Mouse (Mus musculus): ENCODE measurements around the gene Gstt2. TPM values are rescaled to one million over a fixed set of nuclear protein-coding genes. Genes with fewer than 3 reads are reported as not detected.

Gene Gstt2
- polyA plus RNA-seq, 1 experiment from 2014 or later, result 77.4 TPM

- peak; percentile 70; the same call in 1 of the 2 replicates for ATAC-seq (ENCODE audit: low FRiP score, low TSS enrichment)
- H3K27ac ChIP-seq (replicated peaks), result no peak overlapping the region
- WGBS, result 16% methylated on average over 10 of the region's 10 CpGs
- H3K27me3 ChIP-seq (ENCODE audit: control insufficient read depth, insufficient read depth, low read length), result no peaks in the 10 kb centered on the region
- no peaks in the 10 kb centered on the region for H3K9me3 ChIP-seq (ENCODE audit: control insufficient read depth, low read length)
- peak; percentile 82 for TF ChIP-seq CTCF (IDR thresholded peaks at IDR 0.05; ENCODE audit: low read depth)
- no peak for TF ChIP-seq EP300 (optimal IDR thresholded peaks at IDR 0.05)
- no peak overlapping the region for H3K9ac ChIP-seq (ENCODE audit: low read length)
- no peak overlapping the region for H3K4me3 ChIP-seq (ENCODE audit: low read depth, low read length)
- no peak overlapping the region for H3K4me2 ChIP-seq (replicated peaks; ENCODE audit: low read depth)
- peak; percentile 86 for DNase-seq (ENCODE audit: low spot score)
- 0 out of 2 replicates have a peak, but pooled peaks cover 3% of the 10 kb centered on the region for H3K36me3 ChIP-seq (ENCODE audit: control insufficient read depth, insufficient read depth, low read length)
- H3K4me1 ChIP-seq (replicated peaks; ENCODE audit: control insufficient read depth, insufficient read depth), result no peaks in the 10 kb centered on the region
These were observed 16.2 kb upstream of the Gstt2 start for GRCm38 (mm10) chr10:75853452-75853851.

- Histone ChIP-seq H3K36me3 (ENCODE audit: control insufficient read depth, insufficient read depth, low read length) (no peaks in the 10 kb centered on the region), H3K9ac (ENCODE audit: low read length) (no peak overlapping the region), H3K4me3 (ENCODE audit: low read depth, low read length) (no peak overlapping the region), H3K4me1 (replicated peaks; ENCODE audit: control insufficient read depth, insufficient read depth) (no peaks in the 10 kb centered on the region), H3K4me2 (replicated peaks; ENCODE audit: low read depth) (no peak overlapping the region), H3K27ac (replicated peaks) (no peak overlapping the region), H3K9me3 (ENCODE audit: control insufficient read depth, low read length) (no peaks in the 10 kb centered on the region), H3K27me3 (ENCODE audit: control insufficient read depth, insufficient read depth, low read length) (no peaks in the 10 kb centered on the region)
- DNase-seq (ENCODE audit: low spot score) (no peak), ATAC-seq (ENCODE audit: low FRiP score, low TSS enrichment) (no peak)
- TF ChIP-seq CTCF (IDR thresholded peaks at IDR 0.05; ENCODE audit: low read depth), result no peak
- TF ChIP-seq EP300 (optimal IDR thresholded peaks at IDR 0.05), result no peak
- 68% methylated on average over 12 of the region's 12 CpGs for WGBS
These were observed 15.4 kb upstream of the Gstt2 start for GRCm38 (mm10) chr10:75852539-75853125.

- Histone ChIP-seq H3K27ac (replicated peaks) (no peak overlapping the region), H3K9ac (ENCODE audit: low read length) (no peak overlapping the region), H3K4me3 (ENCODE audit: low read depth, low read length) (no peak overlapping the region), H3K36me3 (ENCODE audit: control insufficient read depth, insufficient read depth, low read length) (no peaks in the 10 kb centered on the region), H3K27me3 (ENCODE audit: control insufficient read depth, insufficient read depth, low read length) (no peaks in the 10 kb centered on the region), H3K9me3 (ENCODE audit: control insufficient read depth, low read length) (no peaks in the 10 kb centered on the region), H3K4me2 (replicated peaks; ENCODE audit: low read depth) (no peak overlapping the region), H3K4me1 (replicated peaks; ENCODE audit: control insufficient read depth, insufficient read depth) (no peaks in the 10 kb centered on the region)
- 44% methylated on average over 3 of the region's 3 CpGs for WGBS
- no peak for ATAC-seq (ENCODE audit: low FRiP score, low TSS enrichment)
- no peak for TF ChIP-seq CTCF (IDR thresholded peaks at IDR 0.05; ENCODE audit: low read depth)
- TF ChIP-seq EP300 (optimal IDR thresholded peaks at IDR 0.05), result no peak
- DNase-seq (ENCODE audit: low spot score), result no peak
These were observed 14.5 kb upstream of the Gstt2 start for GRCm38 (mm10) chr10:75851681-75852080.

GRCm38 (mm10) chr10:75851076-75851475 lies 13.9 kb upstream of the Gstt2 start:
- no peak for TF ChIP-seq EP300 (optimal IDR thresholded peaks at IDR 0.05)
- TF ChIP-seq CTCF (IDR thresholded peaks at IDR 0.05; ENCODE audit: low read depth), result peak; percentile 15; the same call in 1 of the 2 replicates
- no peaks in the 10 kb centered on the region for H3K9me3 ChIP-seq (ENCODE audit: control insufficient read depth, low read length)
- H3K27ac ChIP-seq (replicated peaks), result no peak overlapping the region
- no peak for DNase-seq (ENCODE audit: low spot score)
- no peaks in the 10 kb centered on the region for H3K36me3 ChIP-seq (ENCODE audit: control insufficient read depth, insufficient read depth, low read length)
- ATAC-seq (ENCODE audit: low FRiP score, low TSS enrichment), result no peak
- no peak overlapping the region for H3K9ac ChIP-seq (ENCODE audit: low read length)
- no peaks in the 10 kb centered on the region for H3K27me3 ChIP-seq (ENCODE audit: control insufficient read depth, insufficient read depth, low read length)
- WGBS, result 18% methylated on average over 6 of the region's 6 CpGs
- H3K4me2 ChIP-seq (replicated peaks; ENCODE audit: low read depth), result no peak overlapping the region
- no peak overlapping the region for H3K4me3 ChIP-seq (ENCODE audit: low read depth, low read length)
- H3K4me1 ChIP-seq (replicated peaks; ENCODE audit: control insufficient read depth, insufficient read depth), result no peaks in the 10 kb centered on the region

GRCm38 (mm10) chr10:75848382-75848781 lies 11.2 kb upstream of the Gstt2 start:
- no peak overlapping the region for H3K9ac ChIP-seq (ENCODE audit: low read length)
- no peaks in the 10 kb centered on the region for H3K4me1 ChIP-seq (replicated peaks; ENCODE audit: control insufficient read depth, insufficient read depth)
- no peak overlapping the region for H3K4me3 ChIP-seq (ENCODE audit: low read depth, low read length)
- TF ChIP-seq EP300 (optimal IDR thresholded peaks at IDR 0.05) (no peak), CTCF (IDR thresholded peaks at IDR 0.05; ENCODE audit: low read depth) (no peak)
- no peaks in the 10 kb centered on the region for H3K9me3 ChIP-seq (ENCODE audit: control insufficient read depth, low read length)
- no peaks in the 10 kb centered on the region for H3K36me3 ChIP-seq (ENCODE audit: control insufficient read depth, insufficient read depth, low read length)
- ATAC-seq (ENCODE audit: low FRiP score, low TSS enrichment) (no peak), DNase-seq (ENCODE audit: low spot score) (no peak)
- no peaks in the 10 kb centered on the region for H3K27me3 ChIP-seq (ENCODE audit: control insufficient read depth, insufficient read depth, low read length)
- 28% methylated on average over 3 of the region's 3 CpGs for WGBS
- no peak overlapping the region for H3K27ac ChIP-seq (replicated peaks)
- no peak overlapping the region for H3K4me2 ChIP-seq (replicated peaks; ENCODE audit: low read depth)

- Histone ChIP-seq H3K27ac (replicated peaks) (no peak overlapping the region), H3K27me3 (ENCODE audit: control insufficient read depth, insufficient read depth, low read length) (no peaks in the 10 kb centered on the region), H3K9ac (ENCODE audit: low read length) (no peak overlapping the region), H3K4me2 (replicated peaks; ENCODE audit: low read depth) (no peak overlapping the region), H3K36me3 (ENCODE audit: control insufficient read depth, insufficient read depth, low read length) (no peaks in the 10 kb centered on the region), H3K4me1 (replicated peaks; ENCODE audit: control insufficient read depth, insufficient read depth) (no peaks in the 10 kb centered on the region), H3K9me3 (ENCODE audit: control insufficient read depth, low read length) (no peaks in the 10 kb centered on the region), H3K4me3 (ENCODE audit: low read depth, low read length) (no peak overlapping the region)
- TF ChIP-seq CTCF (IDR thresholded peaks at IDR 0.05; ENCODE audit: low read depth) (no peak), EP300 (optimal IDR thresholded peaks at IDR 0.05) (no peak)
- no peak for DNase-seq (ENCODE audit: low spot score)
- WGBS, result 68% methylated on average over 6 of the region's 6 CpGs
- ATAC-seq (ENCODE audit: low FRiP score, low TSS enrichment), result no peak
These were observed 8.2 kb upstream of the Gstt2 start for GRCm38 (mm10) chr10:75845306-75845930.

All from stomach, postnatal 0 days (tissue).